Mouse (Mus musculus) megakaryocyte, adult 5-6 weeks (primary cell): ENCODE measurements around the gene Olfr450. TPM values are rescaled to one million over a fixed set of nuclear protein-coding genes. Genes with fewer than 3 reads are reported as not detected.

Experiments
- ATAC-seq: 2 replicates; pipeline ENCODE4 v1.8.0; 2016; ENCODE audit warnings: mild to moderate bottlenecking, inconsistent platforms; ENCODE audit not compliant: poor library complexity, severe bottlenecking
- total RNA-seq, 2 experiments: library from RNA; stranded (forward) in 1 of 2; stranded (reverse) in 1 of 2; fragments of 153-499, 151-499 nt in 1 of 2; fragments of 221-1000, 200-1000 nt in 1 of 2; gene quantifications; 2 replicates each; pipeline versions ENCODE4 v1.2.3 to v1.2.4; 2015 to 2017

The Olfr450 gene
- not detected in 2 replicates for total RNA-seq (2015)
- not detected in 2 replicates for total RNA-seq (2017)

DNA sequence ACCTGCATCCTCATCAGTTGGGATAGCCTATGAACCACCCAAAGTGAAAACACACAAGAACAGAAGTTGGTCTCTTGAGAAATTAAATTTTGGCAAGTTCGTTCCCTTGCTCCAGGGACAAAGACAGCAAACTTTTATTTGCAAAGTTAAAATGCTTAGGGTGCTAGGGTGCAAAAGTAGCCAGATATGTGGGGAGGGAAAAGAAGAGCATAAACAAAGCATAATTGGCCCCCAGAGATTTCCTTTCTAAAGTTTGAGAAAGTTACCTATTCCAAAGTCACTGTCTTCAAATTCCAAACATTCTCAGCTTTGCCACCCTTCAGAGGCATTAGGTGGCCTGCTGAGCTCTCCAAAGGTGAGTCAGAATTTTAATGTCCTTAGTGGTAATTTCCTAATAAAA lies at the start of gene Olfr450:
TSS of gene Olfr450 (plus strand) at position 301 of the 400 bp plus-strand sequence.
- no peak for ATAC-seq

GRCm38 (mm10) chr6:42777066-42777465 lies 34.7 kb upstream of the Olfr450 start:
- no peak for ATAC-seq

GRCm38 (mm10) chr6:42784793-42785192 lies 26.9 kb upstream of the Olfr450 start, which contains the start of gene Olfr452:
Olfr452 (plus strand) TSS chr6:42785093.
- ATAC-seq, result no peak

DNA sequence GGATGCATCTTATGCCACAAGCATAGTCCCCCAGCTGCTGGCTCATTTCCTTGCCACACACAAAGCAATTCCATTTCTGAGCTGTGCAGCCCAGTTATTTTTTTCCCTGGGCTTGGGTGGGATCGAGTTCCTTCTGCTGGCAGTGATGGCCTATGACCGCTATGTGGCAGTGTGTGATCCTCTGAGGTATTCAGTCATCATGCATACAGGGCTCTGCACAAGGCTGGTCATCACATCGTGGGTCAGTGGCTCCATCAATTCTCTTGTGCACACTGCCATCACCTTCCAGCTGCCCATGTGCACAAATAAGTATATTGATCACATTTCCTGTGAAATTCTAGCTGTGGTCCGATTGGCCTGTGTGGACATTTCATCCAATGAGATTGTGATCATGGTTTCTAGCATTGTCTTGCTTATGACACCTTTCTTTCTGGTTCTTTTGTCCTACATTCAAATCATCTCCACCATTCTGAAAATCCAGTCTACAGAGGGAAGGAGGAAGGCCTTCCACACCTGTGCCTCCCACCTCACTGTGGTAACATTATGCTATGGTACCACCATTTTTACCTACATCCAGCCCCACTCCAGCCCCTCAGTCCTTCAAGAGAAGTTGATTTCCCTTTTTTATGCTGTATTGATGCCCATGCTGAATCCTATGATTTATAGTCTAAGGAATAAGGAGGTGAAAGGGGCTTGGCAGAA lies 21.3 kb upstream of the Olfr450 start:
- ATAC-seq, result no peak

- ATAC-seq, result no peak
Observed at GRCm38 (mm10) chr6:42790949-42791556, 20.7 kb upstream of the Olfr450 start.

- no peak for ATAC-seq
Observed at GRCm38 (mm10) chr6:42794982-42795381, 16.8 kb upstream of the Olfr450 start.

GRCm38 (mm10) chr6:42834084-42834483 lies 22.3 kb downstream of the Olfr450 start, which contains the start of gene Olfr449:
Olfr449 (plus strand) TSS chr6:42834384.
- ATAC-seq, result no peak

GRCm38 (mm10) chr6:42860222-42860819 lies 48.6 kb downstream of the Olfr450 start:
- peak; percentile 51; the same call in 1 of the 2 replicates for ATAC-seq

Other genes starting within 250 kb of the Olfr450 start
- gene Tcaf3, start 214.2 kb upstream of the Olfr450 start, total RNA-seq (2015), result not detected in 2 replicates
- not detected in 2 replicates for gene Tcaf3, start 214.2 kb upstream of the Olfr450 start, total RNA-seq (2017)
- not detected in 2 replicates for gene Tcaf2, start 166.7 kb upstream of the Olfr450 start, total RNA-seq (2015)
- gene Tcaf2, start 166.7 kb upstream of the Olfr450 start, total RNA-seq (2017), result 0.22 TPM in 1 of 2 replicates, not detected in the other
- gene Tcaf1, start 101.9 kb upstream of the Olfr450 start, total RNA-seq (2015), result 0.04 TPM in 1 of 2 replicates, not detected in the other
- gene Tcaf1, start 101.9 kb upstream of the Olfr450 start, total RNA-seq (2017), result 0.11 TPM in 1 of 2 replicates, not detected in the other
- gene Olfr453, start 72.6 kb upstream of the Olfr450 start, total RNA-seq (2015), result not detected in 2 replicates
- gene Olfr453, start 72.6 kb upstream of the Olfr450 start, total RNA-seq (2017), result not detected in 2 replicates
- not detected in 2 replicates for gene Olfr38, start 55.5 kb upstream of the Olfr450 start, total RNA-seq (2015)
- not detected in 2 replicates for gene Olfr38, start 55.5 kb upstream of the Olfr450 start, total RNA-seq (2017)
- not detected in 2 replicates for gene Olfr452, start 26.8 kb upstream of the Olfr450 start, total RNA-seq (2015)
- gene Olfr452, start 26.8 kb upstream of the Olfr450 start, total RNA-seq (2017), result not detected in 2 replicates
- not detected in 2 replicates for gene Olfr449, start 22.4 kb downstream of the Olfr450 start, total RNA-seq (2015)
- gene Olfr449, start 22.4 kb downstream of the Olfr450 start, total RNA-seq (2017), result not detected in 2 replicates
- gene Olfr448, start 78.5 kb downstream of the Olfr450 start, total RNA-seq (2015), result not detected in 2 replicates
- not detected in 2 replicates for gene Olfr448, start 78.5 kb downstream of the Olfr450 start, total RNA-seq (2017)
- not detected in 2 replicates for gene Olfr447, start 96.9 kb downstream of the Olfr450 start, total RNA-seq (2015)
- gene Olfr447, start 96.9 kb downstream of the Olfr450 start, total RNA-seq (2017), result not detected in 2 replicates
- not detected in 2 replicates for gene Olfr446, start 109.4 kb downstream of the Olfr450 start, total RNA-seq (2015)
- gene Olfr446, start 109.4 kb downstream of the Olfr450 start, total RNA-seq (2017), result not detected in 2 replicates
- gene Olfr444, start 137.1 kb downstream of the Olfr450 start, total RNA-seq (2015), result not detected in 2 replicates
- gene Olfr444, start 137.1 kb downstream of the Olfr450 start, total RNA-seq (2017), result not detected in 2 replicates